Mouse (Mus musculus): ENCODE results near the gene Dync1i2. TPM values are rescaled to one million over a fixed set of nuclear protein-coding genes. Genes with fewer than 3 reads are reported as not detected.
A peak's percentile ranks its signal among the peaks of the same experiment; 100 is the strongest.

The Dync1i2 gene
- total RNA-seq, 2 experiments from 2014 or later: 137 to 146 TPM

GRCm38 (mm10) chr2:71198907-71199306 is 12.6 kb upstream of the Dync1i2 start:
- intact Hi-C loops (cut with DNase I): no loop called here
- no peak for DNase-seq (ENCODE audit: low spot score in 2 of 2)

GRCm38 (mm10) chr2:71200485-71200884 is 11.0 kb upstream of the Dync1i2 start:
- peak in 1 of 2 experiments; percentile 34 for DNase-seq (ENCODE audit: low spot score in 2 of 2)

GRCm38 (mm10) chr2:71201886-71202285 is 9.6 kb upstream of the Dync1i2 start:
- intact Hi-C loops (cut with DNase I): no loop called here

More at GRCm38 (mm10) chr2:71200485-71200884, 11.0 kb upstream of the Dync1i2 start:
- intact Hi-C loops (cut with DNase I): no loop called here

GRCm38 (mm10) chr2:71203819-71204432 is 7.6 kb upstream of the Dync1i2 start:
- intact Hi-C loops (cut with DNase I): no loop called here
- DNase-seq (ENCODE audit: low spot score in 2 of 2): no peak

More at GRCm38 (mm10) chr2:71201886-71202285, 9.6 kb upstream of the Dync1i2 start:
- DNase-seq (ENCODE audit: low spot score in 2 of 2): no peak

- intact Hi-C loops (cut with DNase I): no loop called here
- no peak for DNase-seq (ENCODE audit: low spot score in 2 of 2)
Observed at GRCm38 (mm10) chr2:71209041-71209755, 2.3 kb upstream of the Dync1i2 start.

- no peak for DNase-seq (ENCODE audit: low spot score in 2 of 2)
- intact Hi-C loops (cut with DNase I): no loop called here
Observed at GRCm38 (mm10) chr2:71211096-71211495, 410 bp upstream of the Dync1i2 start.

GRCm38 (mm10) chr2:71212360-71212726 is 837 bp downstream of the Dync1i2 start:
- intact Hi-C loops (cut with DNase I): no loop called here
- no peak for DNase-seq (ENCODE audit: low spot score in 2 of 2)

GRCm38 (mm10) chr2:71221020-71221419 is 9.5 kb downstream of the Dync1i2 start:
- intact Hi-C loops (cut with DNase I): no loop called here
- no peak for DNase-seq (ENCODE audit: low spot score in 2 of 2)

GRCm38 (mm10) chr2:71227398-71227797 is 15.9 kb downstream of the Dync1i2 start:
- no peak for DNase-seq (ENCODE audit: low spot score in 2 of 2)
- intact Hi-C loops (cut with DNase I): no loop called here

GRCm38 (mm10) chr2:71229603-71230002 is 18.1 kb downstream of the Dync1i2 start:
- DNase-seq (ENCODE audit: low spot score in 2 of 2): no peak
- intact Hi-C loops (cut with DNase I): no loop called here

GRCm38 (mm10) chr2:71231951-71232350 is 20.4 kb downstream of the Dync1i2 start:
- intact Hi-C loops (cut with DNase I): no loop called here
- DNase-seq (ENCODE audit: low spot score in 2 of 2): no peak

GRCm38 (mm10) chr2:71232976-71233375 is 21.5 kb downstream of the Dync1i2 start:
- no peak for DNase-seq (ENCODE audit: low spot score in 2 of 2)
- intact Hi-C loops (cut with DNase I): no loop called here

- no peak for DNase-seq (ENCODE audit: low spot score in 2 of 2)
- intact Hi-C loops (cut with DNase I): no loop called here
Observed at GRCm38 (mm10) chr2:71235420-71235819, 23.9 kb downstream of the Dync1i2 start.

- intact Hi-C loops (cut with DNase I): no loop called here
- no peak for DNase-seq (ENCODE audit: low spot score in 2 of 2)
Observed at GRCm38 (mm10) chr2:71236009-71236408, 24.5 kb downstream of the Dync1i2 start.

- intact Hi-C loops (cut with DNase I): no loop called here
- DNase-seq (ENCODE audit: low spot score in 2 of 2): no peak
Observed at GRCm38 (mm10) chr2:71241505-71241904, 30.0 kb downstream of the Dync1i2 start.

GRCm38 (mm10) chr2:71242180-71242579 is 30.7 kb downstream of the Dync1i2 start:
- DNase-seq (ENCODE audit: low spot score in 2 of 2): no peak
- intact Hi-C loops (cut with DNase I): no loop called here

GRCm38 (mm10) chr2:71243058-71243672 is 31.7 kb downstream of the Dync1i2 start:
- DNase-seq (ENCODE audit: low spot score in 2 of 2): no peak
- intact Hi-C loops (cut with DNase I): no loop called here

GRCm38 (mm10) chr2:71244807-71245206 is 33.3 kb downstream of the Dync1i2 start:
- DNase-seq (ENCODE audit: low spot score in 2 of 2): no peak
- intact Hi-C loops (cut with DNase I): no loop called here

GRCm38 (mm10) chr2:71245416-71245815 is 33.9 kb downstream of the Dync1i2 start:
- peak; percentile 22 to 75 for DNase-seq (ENCODE audit: low spot score in 2 of 2)
- intact Hi-C loops (cut with DNase I): no loop called here

GRCm38 (mm10) chr2:71246096-71246495 is 34.6 kb downstream of the Dync1i2 start:
- DNase-seq (ENCODE audit: low spot score in 2 of 2): no peak
- intact Hi-C loops (cut with DNase I): no loop called here

- DNase-seq (ENCODE audit: low spot score in 2 of 2): no peak
- intact Hi-C loops (cut with DNase I): no loop called here
Observed at GRCm38 (mm10) chr2:71248071-71248470, 36.6 kb downstream of the Dync1i2 start.
